Mouse (Mus musculus): ENCODE measurements around the gene 3110018I06Rik. TPM values are rescaled to one million over a fixed set of nuclear protein-coding genes. Genes with fewer than 3 reads are reported as not detected.

3110018I06Rik gene
- polyA plus RNA-seq, 1 experiment from 2014 or later, result not detected

DNA sequence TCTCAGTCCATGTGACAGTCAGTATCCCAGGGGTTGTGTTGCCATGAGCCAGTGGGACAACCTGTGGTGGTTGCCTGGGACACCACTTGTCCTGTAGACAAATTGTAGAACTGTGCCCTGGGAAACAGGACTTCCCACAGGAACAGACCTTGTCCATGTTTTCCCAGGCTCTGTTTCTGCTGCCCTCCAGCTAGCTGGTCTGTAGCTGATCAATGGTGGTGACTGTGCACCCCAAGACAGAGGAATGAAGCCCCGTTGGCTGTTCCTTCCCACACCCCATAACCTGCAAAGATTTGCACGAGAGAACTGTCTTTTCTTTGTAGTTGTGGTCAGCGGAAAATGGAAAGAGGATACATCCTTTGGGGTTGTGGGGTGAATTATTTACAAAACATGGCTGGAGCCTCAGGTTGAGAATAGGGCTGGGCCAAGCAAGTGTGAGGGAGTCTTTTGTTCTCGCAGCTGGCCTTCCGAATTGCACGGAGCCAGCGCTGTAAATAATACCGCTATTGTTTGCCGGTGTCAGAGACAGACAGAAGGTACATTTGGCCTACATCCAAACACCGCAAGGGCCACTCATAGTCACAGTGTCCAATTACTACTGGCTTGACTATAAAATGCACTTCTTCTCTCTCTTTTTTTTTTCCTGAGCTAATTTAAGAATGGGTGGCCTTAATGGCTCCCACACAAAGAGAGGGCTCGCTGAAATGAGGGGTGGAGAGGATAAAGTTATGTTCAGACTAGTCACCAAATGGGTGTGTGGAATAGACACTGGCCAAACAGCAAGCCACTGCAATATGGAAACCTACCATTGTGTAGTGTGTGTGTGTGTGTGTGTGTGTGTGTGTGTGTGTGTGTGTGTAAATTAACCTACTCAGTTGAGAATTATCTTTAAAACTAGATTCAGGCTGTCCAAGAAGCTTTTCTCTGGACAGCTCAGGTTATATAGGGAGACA, 28.1 kb downstream of the 3110018I06Rik start:
- H3K36me3 ChIP-seq, result no peaks in the 10 kb centered on the region
- ATAC-seq (ENCODE audit: low FRiP score), result no peak
- H3K27ac ChIP-seq (replicated peaks), result no peak overlapping the region
- no peaks in the 10 kb centered on the region for H3K9me3 ChIP-seq (replicated peaks)
- H3K4me1 ChIP-seq, result peaks cover 7% of the 10 kb centered on the region; the same call in 1 of the 2 replicates
- no peak overlapping the region for H3K4me3 ChIP-seq (replicated peaks)
- H3K9ac ChIP-seq (replicated peaks), result no peak overlapping the region
- no peaks in the 10 kb centered on the region; the same call in 1 of the 2 replicates for H3K27me3 ChIP-seq (replicated peaks)
- 11% methylated on average over 11 of the region's 11 CpGs for WGBS
- no peak overlapping the region for H3K4me2 ChIP-seq

DNA sequence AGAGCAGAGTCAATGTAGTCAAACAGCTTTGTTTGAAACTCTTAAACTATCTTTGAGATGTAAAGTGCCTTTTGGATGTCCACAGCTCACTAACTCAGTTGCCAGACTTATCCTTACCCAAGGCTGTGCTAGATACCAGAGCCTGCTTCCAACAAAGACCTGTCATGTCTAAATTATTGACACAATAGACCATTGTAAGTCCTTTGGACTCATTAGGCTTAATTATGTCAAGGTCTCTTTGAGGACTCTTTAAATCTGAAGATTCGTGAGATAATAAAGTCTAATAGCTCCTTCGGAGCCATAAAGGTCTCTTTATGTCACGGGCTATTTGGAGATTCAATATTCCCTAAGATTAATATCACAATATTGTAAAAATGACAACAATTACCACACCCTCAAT, 32.5 kb downstream of the 3110018I06Rik start:
- WGBS, result 48% methylated on average over 3 of the region's 3 CpGs
- Histone ChIP-seq H3K27me3 (replicated peaks) (no peaks in the 10 kb centered on the region; the same call in 1 of the 2 replicates), H3K9me3 (replicated peaks) (no peaks in the 10 kb centered on the region), H3K4me1 (peaks cover 7% of the 10 kb centered on the region; the same call in 1 of the 2 replicates), H3K9ac (replicated peaks) (no peak overlapping the region), H3K27ac (replicated peaks) (no peak overlapping the region), H3K36me3 (no peaks in the 10 kb centered on the region), H3K4me3 (replicated peaks) (no peak overlapping the region), H3K4me2 (no peak overlapping the region)
- no peak for ATAC-seq (ENCODE audit: low FRiP score)

GRCm38 (mm10) chr12:107528346-107528880, 40.0 kb downstream of the 3110018I06Rik start:
- ATAC-seq (ENCODE audit: low FRiP score), result no peak
- H3K9ac ChIP-seq (replicated peaks), result no peak overlapping the region
- no peak overlapping the region for H3K4me3 ChIP-seq (replicated peaks)
- no peaks in the 10 kb centered on the region for H3K4me1 ChIP-seq
- H3K27me3 ChIP-seq (replicated peaks), result no peaks in the 10 kb centered on the region
- no peaks in the 10 kb centered on the region; the same call in 1 of the 2 replicates for H3K9me3 ChIP-seq (replicated peaks)
- 44% methylated on average over 1 of the region's 1 CpGs for whole genome bisulfite sequencing
- H3K36me3 ChIP-seq, result no peaks in the 10 kb centered on the region
- no peak overlapping the region for H3K27ac ChIP-seq (replicated peaks)
- no peak overlapping the region for H3K4me2 ChIP-seq

DNA sequence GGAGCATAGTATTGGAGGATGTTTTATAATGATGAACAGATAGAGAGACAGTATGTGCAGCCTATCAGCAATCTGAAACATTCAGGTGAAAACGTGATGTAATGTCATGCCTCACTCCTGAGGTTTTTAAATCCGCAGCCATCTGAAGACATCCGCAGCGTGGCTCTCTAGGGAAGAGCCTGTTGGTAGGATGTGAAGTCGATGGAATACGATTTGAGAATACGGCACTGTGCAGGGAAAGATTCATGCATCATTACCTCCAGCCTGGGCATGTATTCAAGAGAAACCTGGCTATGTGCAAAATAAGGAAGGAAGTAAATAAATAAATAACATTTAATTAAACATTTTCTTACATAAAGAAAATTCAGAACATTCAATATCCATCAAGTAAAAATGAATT, 44.4 kb downstream of the 3110018I06Rik start:
- no peak overlapping the region for H3K9ac ChIP-seq (replicated peaks)
- no peaks in the 10 kb centered on the region; the same call in 1 of the 2 replicates for H3K9me3 ChIP-seq (replicated peaks)
- no peaks in the 10 kb centered on the region for H3K27me3 ChIP-seq (replicated peaks)
- no peak overlapping the region for H3K4me3 ChIP-seq (replicated peaks)
- no peaks in the 10 kb centered on the region for H3K36me3 ChIP-seq
- WGBS, result 36% methylated on average over 7 of the region's 7 CpGs
- no peaks in the 10 kb centered on the region for H3K4me1 ChIP-seq
- ATAC-seq (ENCODE audit: low FRiP score), result no peak
- H3K4me2 ChIP-seq, result no peak overlapping the region
- no peak overlapping the region for H3K27ac ChIP-seq (replicated peaks)
